Mouse (Mus musculus): ENCODE data around the gene Lrp5.
"Not testable (repeated sequence)": the region's sequence is repeated elsewhere in the genome, so short reads cannot be mapped to it uniquely, and the experiment has no call there.

Lrp5 gene

GRCm38 (mm10) chr19:3612534-3613273 lies 73.7 kb downstream of the Lrp5 start:
- no peak for DNase-seq (ENCODE audit: low read depth, low spot score)

GRCm38 (mm10) chr19:3611730-3612129 lies 74.6 kb downstream of the Lrp5 start:
- DNase-seq (ENCODE audit: low read depth, low spot score), result no peak

GRCm38 (mm10) chr19:3610886-3611285 lies 75.5 kb downstream of the Lrp5 start:
- no peak for DNase-seq (ENCODE audit: low read depth, low spot score)

- DNase-seq (ENCODE audit: low read depth, low spot score), result no peak
Measured at GRCm38 (mm10) chr19:3609826-3610225, 76.5 kb downstream of the Lrp5 start.

GRCm38 (mm10) chr19:3594316-3594715 lies 92.0 kb downstream of the Lrp5 start:
- DNase-seq (ENCODE audit: low read depth, low spot score), result no peak

- no peak for DNase-seq (ENCODE audit: low read depth, low spot score)
Measured at GRCm38 (mm10) chr19:3593379-3594055, 92.8 kb downstream of the Lrp5 start.

GRCm38 (mm10) chr19:3589968-3590367 lies 96.4 kb downstream of the Lrp5 start:
- DNase-seq (ENCODE audit: low read depth, low spot score), result no peak

- DNase-seq (ENCODE audit: low read depth, low spot score), result no peak
Measured at GRCm38 (mm10) chr19:3589547-3589946, 96.8 kb downstream of the Lrp5 start.

- DNase-seq (ENCODE audit: low read depth, low spot score), result not testable (repeated sequence)
Measured at GRCm38 (mm10) chr19:3587729-3588128, 98.6 kb downstream of the Lrp5 start.

- no peak for DNase-seq (ENCODE audit: low read depth, low spot score)
Measured at GRCm38 (mm10) chr19:3586540-3586939, 99.8 kb downstream of the Lrp5 start.

GRCm38 (mm10) chr19:3586026-3586425 lies 100.3 kb downstream of the Lrp5 start:
- no peak for DNase-seq (ENCODE audit: low read depth, low spot score)

GRCm38 (mm10) chr19:3581326-3581725 lies 105.0 kb downstream of the Lrp5 start:
- DNase-seq (ENCODE audit: low read depth, low spot score), result no peak

GRCm38 (mm10) chr19:3577911-3578290 lies 108.5 kb downstream of the Lrp5 start:
- DNase-seq (ENCODE audit: low read depth, low spot score), result no peak

GRCm38 (mm10) chr19:3577265-3577910 lies 109.0 kb downstream of the Lrp5 start:
- DNase-seq (ENCODE audit: low read depth, low spot score), result no peak

GRCm38 (mm10) chr19:3576451-3577264 lies 109.7 kb downstream of the Lrp5 start:
- DNase-seq (ENCODE audit: low read depth, low spot score), result no peak

- DNase-seq (ENCODE audit: low read depth, low spot score), result peak; percentile 99
Measured at GRCm38 (mm10) chr19:3575632-3576384, 110.6 kb downstream of the Lrp5 start, which contains the start of gene Ppp6r3. Ppp6r3 (minus strand) TSS chr19:3575749.

GRCm38 (mm10) chr19:3575276-3575631 lies 111.1 kb downstream of the Lrp5 start:
- peak; percentile 12 for DNase-seq (ENCODE audit: low read depth, low spot score)

- DNase-seq (ENCODE audit: low read depth, low spot score), result no peak
Measured at GRCm38 (mm10) chr19:3574593-3575094, 111.7 kb downstream of the Lrp5 start.

GRCm38 (mm10) chr19:3564309-3564708 lies 122.1 kb downstream of the Lrp5 start:
- DNase-seq (ENCODE audit: low read depth, low spot score), result no peak

GRCm38 (mm10) chr19:3562752-3563151 lies 123.6 kb downstream of the Lrp5 start:
- no peak for DNase-seq (ENCODE audit: low read depth, low spot score)

GRCm38 (mm10) chr19:3562298-3562697 lies 124.1 kb downstream of the Lrp5 start:
- no peak for DNase-seq (ENCODE audit: low read depth, low spot score)
